Mouse (Mus musculus): ENCODE data around the gene Gclc.

DNA sequence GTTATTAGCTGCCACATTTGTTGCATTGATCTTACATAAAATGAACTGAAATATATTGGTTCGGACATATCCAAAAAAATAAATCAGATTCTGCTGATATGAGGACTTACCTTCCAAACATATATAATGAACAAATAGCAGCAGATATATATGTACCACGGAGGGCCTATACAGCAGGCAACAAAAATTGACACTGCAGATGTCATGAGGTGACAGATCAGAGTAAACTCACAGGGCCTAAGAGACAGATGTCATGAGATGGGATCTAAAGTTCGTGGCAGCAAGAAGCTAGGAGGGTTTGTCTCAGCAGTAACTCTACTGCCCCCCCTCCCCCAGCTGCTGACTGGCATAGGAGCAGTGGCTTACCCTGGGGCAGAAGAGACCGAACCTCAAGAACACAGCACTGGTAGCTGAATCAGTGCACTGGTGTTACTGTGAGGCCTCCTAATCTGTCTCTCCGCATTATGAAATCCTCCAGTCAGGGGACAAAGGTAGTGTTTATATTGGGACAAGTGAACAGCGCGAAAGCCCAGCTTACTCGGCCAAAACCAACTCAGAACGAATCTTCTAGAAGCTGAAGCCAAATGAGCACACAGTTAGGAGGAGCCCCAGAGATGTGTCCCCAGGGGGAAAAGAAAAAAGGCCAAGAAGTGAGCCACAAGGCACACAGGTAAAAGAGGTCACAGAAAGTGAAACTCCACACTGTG lies 46.7 kb upstream of the Gclc start:
- TF ChIP-seq CTCF (IDR thresholded peaks at IDR 0.05; ENCODE audit: low read depth) (no peak), EP300 (optimal IDR thresholded peaks at IDR 0.05) (no peak)

Measured in stomach, postnatal 0 days (tissue).